Mouse (Mus musculus) hindbrain, postnatal 0 days (tissue): ENCODE results near the gene Apoe. TPM values are rescaled to one million over a fixed set of nuclear protein-coding genes. Genes with fewer than 3 reads are reported as not detected.
A peak's percentile ranks its signal among the peaks of the same experiment; 100 is the strongest.

Source experiments
- ATAC-seq: fragments of 200-750 bp; cut with Nextera tagmentation; 2 replicates; pipeline ENCODE4 v1.8.0; 2017; ENCODE audit warnings: mild to moderate bottlenecking, moderate TSS enrichment, moderate library complexity
- DNase-seq: peaks from one replicate; pipeline ENCODE4 v3.0.0-alpha.2; 2015; ENCODE audit warnings: low spot score
- H3K27ac ChIP-seq: fragments of 300-500 bp; sonication (generic); 2 replicates; pipeline ENCODE4 v1.5.1; 2014; ENCODE audit warnings: mild to moderate bottlenecking
- H3K27me3 ChIP-seq: fragments of 300-500 bp; sonication (generic); 2 replicates; pipeline ENCODE4 v1.6.1; 2014; ENCODE audit warnings: low read length, mixed read lengths; ENCODE audit not compliant: insufficient read depth
- H3K36me3 ChIP-seq: fragments of 300-500 bp; sonication (generic); 2 replicates; pipeline ENCODE4 v1.6.1; 2014; ENCODE audit warnings: low read length, mixed read lengths; ENCODE audit not compliant: insufficient read depth
- H3K4me1 ChIP-seq: fragments of 300-500 bp; sonication (generic); 2 replicates; pipeline ENCODE4 v1.6.1; 2014; ENCODE audit warnings: antibody characterized with exemption, low read length, mixed read lengths; ENCODE audit not compliant: insufficient read depth
- H3K4me2 ChIP-seq: fragments of 300-500 bp; sonication (generic); 2 replicates; pipeline ENCODE4 v1.6.1; 2014; ENCODE audit warnings: low read depth, mild to moderate bottlenecking, low read length, moderate library complexity, mixed read lengths
- H3K4me3 ChIP-seq: fragments of 300-500 bp; sonication (generic); 2 replicates; pipeline ENCODE4 v1.5.1; 2014; ENCODE audit warnings: low read length
- H3K9ac ChIP-seq: fragments of 300-500 bp; sonication (generic); replicated peaks from 2 replicates; pipeline ENCODE4 v1.6.1; 2014; ENCODE audit warnings: mild to moderate bottlenecking, low read length, moderate library complexity, mixed read lengths
- H3K9me3 ChIP-seq: fragments of 300-500 bp; sonication (generic); 2 replicates; pipeline ENCODE4 v1.6.1; 2016; ENCODE audit warnings: low read length, mixed read lengths
- CTCF ChIP-seq: IDR thresholded peaks from 2 replicates; pipeline ENCODE4 v1.5.1; 2016; ENCODE audit warnings: antibody characterized with exemption, control low read depth, low read depth
- WGBS: fragments of 180-500 bp; shearing (Covaris S2); extraction: QIAGEN DNeasy Blood & Tissue Kit; methylation state at CpG from one replicate; pipeline ENCODE4 v1.1.7; 2014; 5-methylcytosine and 5-hydroxymethylcytosine counted together
- polyA plus RNA-seq: library from polyadenylated mRNA; unstranded; fragments of >200 nt; fragmentation: Nextera tagmentation; extraction: Ambion mirVana; gene quantifications from 2 replicates; pipeline ENCODE4 v1.2.1, GENCODE M21; 2015
- total RNA-seq: library from RNA; depleted of rRNA; stranded (reverse); fragments of >200 nt; gene quantifications from 2 replicates; pipeline ENCODE4 v1.2.3, GENCODE M21; 2014

Apoe gene
- total and polyA plus RNA-seq, 2 experiments from 2014 or later = 2,525 to 3,307 TPM

DNA sequence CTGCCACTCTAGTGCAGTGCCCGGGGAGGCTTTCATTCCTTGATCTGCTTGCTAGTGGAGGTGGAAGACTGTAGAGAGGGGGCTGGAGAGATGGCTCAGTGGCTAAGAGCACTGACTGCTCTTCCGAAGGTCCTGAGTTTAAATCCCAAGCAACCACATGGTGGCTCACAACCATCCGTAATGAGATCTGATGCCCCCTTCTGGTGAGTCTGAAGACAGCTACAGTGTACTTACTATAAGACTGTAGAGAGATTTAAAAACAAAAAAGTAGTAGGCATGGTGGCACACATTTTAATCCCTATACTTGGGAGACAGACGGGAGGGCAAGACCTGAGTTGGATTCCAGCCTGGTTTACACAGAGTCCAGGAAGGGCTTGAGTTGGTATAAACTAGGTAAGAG is 13.4 kb upstream of the Apoe start:
- H3K27me3 ChIP-seq = no peaks in the 10 kb centered on the region
- DNase-seq (peak; percentile 49), ATAC-seq (no peak)
- H3K27ac ChIP-seq = no peak overlapping the region
- TF ChIP-seq CTCF = peak; percentile 62
- H3K4me3 ChIP-seq = no peak overlapping the region
- WGBS = 75% methylated on average over 4 of the region's 4 CpGs
- no peak overlapping the region for H3K4me2 ChIP-seq
- H3K36me3 ChIP-seq = peaks cover 31% of the 10 kb centered on the region; the same call in 1 of the 2 replicates
- H3K4me1 ChIP-seq = peaks cover 9% of the 10 kb centered on the region; the same call in 1 of the 2 replicates
- no peaks in the 10 kb centered on the region for H3K9me3 ChIP-seq
- H3K9ac ChIP-seq = no peak overlapping the region

DNA sequence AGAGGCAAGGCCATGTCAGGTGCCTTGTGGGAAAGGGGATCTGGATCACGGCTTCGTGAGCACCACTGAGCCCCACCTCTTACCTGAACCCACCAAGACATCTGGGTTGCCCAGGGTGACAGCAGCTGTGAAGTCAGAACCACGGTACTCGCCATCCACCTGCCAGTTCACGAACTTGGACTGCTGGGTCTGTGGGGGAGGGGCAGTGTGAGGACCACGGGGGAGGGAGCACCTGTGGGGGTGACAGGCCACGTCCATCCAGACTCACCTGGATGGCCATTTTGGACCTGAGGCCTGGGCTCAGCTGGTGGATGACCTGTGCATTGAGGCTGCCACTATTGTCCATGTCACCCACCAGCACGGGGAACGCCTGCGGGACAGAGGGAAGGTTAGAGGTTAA is 11.7 kb upstream of the Apoe start:
- Histone ChIP-seq H3K27ac (no peak overlapping the region), H3K9ac (no peak overlapping the region), H3K4me2 (no peak overlapping the region), H3K4me1 (peaks cover 3% of the 10 kb centered on the region; the same call in 1 of the 2 replicates), H3K27me3 (no peaks in the 10 kb centered on the region), H3K36me3 (peaks cover 34% of the 10 kb centered on the region; the same call in 1 of the 2 replicates), H3K9me3 (no peaks in the 10 kb centered on the region), H3K4me3 (no peak overlapping the region)
- no peak for TF ChIP-seq CTCF
- no peak for ATAC-seq
- no peak for DNase-seq
- 96% methylated on average over 10 of the region's 10 CpGs for WGBS

DNA sequence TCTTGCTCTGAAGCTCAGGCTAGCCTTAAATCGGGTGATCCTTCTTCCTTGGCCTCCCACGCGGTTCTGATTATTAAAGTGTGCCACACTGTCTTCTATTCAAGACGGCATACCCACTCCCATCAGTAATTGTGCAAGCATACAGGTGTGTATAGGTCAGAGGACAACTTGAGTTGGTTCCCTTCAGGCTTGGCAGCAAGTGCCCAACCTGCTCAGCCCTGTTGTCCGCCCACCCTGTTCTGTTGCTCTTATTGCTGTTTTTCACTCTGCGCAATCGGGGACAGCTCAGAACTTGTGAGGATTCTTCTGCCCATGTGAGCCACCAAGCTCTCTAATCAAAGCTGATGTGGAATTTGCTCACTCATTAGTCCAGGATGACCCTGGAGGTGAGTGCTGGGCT is 6.3 kb upstream of the Apoe start:
- Histone ChIP-seq H3K9ac (no peak overlapping the region), H3K4me3 (no peak overlapping the region), H3K4me1 (no peaks in the 10 kb centered on the region), H3K4me2 (no peak overlapping the region), H3K9me3 (no peaks in the 10 kb centered on the region), H3K36me3 (peaks cover 30% of the 10 kb centered on the region; the same call in 1 of the 2 replicates), H3K27ac (no peak overlapping the region), H3K27me3 (no peaks in the 10 kb centered on the region)
- DNase-seq (no peak), ATAC-seq (no peak)
- TF ChIP-seq CTCF = no peak
- WGBS = 95% methylated on average over 7 of the region's 7 CpGs

DNA sequence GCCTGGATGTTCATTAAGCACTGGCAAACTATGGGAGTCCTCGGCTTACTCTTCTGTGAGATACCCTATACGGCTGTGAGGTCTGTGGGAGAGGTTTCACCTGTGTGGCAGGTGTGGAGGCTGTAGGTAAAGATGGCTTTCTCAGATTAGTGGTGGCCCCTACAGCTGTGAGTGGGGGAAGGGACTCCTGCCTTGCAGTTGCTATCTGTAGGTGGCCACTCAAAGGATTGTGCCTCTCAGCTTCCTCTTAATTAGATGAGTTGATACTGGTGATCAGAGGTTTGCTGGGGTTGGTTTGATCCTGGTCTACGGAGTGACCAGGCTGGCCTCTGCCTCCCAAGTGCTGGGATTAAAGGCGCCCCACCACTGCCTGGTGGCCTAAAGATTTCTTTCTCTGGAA is 5.5 kb upstream of the Apoe start:
- Histone ChIP-seq H3K4me2 (no peak overlapping the region), H3K4me3 (no peak overlapping the region), H3K36me3 (peaks cover 24% of the 10 kb centered on the region; the same call in 1 of the 2 replicates), H3K9ac (no peak overlapping the region), H3K9me3 (no peaks in the 10 kb centered on the region), H3K4me1 (peaks cover 2% of the 10 kb centered on the region; the same call in 1 of the 2 replicates), H3K27ac (no peak overlapping the region), H3K27me3 (no peaks in the 10 kb centered on the region)
- no peak for TF ChIP-seq CTCF
- ATAC-seq (no peak), DNase-seq (no peak)
- whole genome bisulfite sequencing = 97% methylated on average over 4 of the region's 4 CpGs

DNA sequence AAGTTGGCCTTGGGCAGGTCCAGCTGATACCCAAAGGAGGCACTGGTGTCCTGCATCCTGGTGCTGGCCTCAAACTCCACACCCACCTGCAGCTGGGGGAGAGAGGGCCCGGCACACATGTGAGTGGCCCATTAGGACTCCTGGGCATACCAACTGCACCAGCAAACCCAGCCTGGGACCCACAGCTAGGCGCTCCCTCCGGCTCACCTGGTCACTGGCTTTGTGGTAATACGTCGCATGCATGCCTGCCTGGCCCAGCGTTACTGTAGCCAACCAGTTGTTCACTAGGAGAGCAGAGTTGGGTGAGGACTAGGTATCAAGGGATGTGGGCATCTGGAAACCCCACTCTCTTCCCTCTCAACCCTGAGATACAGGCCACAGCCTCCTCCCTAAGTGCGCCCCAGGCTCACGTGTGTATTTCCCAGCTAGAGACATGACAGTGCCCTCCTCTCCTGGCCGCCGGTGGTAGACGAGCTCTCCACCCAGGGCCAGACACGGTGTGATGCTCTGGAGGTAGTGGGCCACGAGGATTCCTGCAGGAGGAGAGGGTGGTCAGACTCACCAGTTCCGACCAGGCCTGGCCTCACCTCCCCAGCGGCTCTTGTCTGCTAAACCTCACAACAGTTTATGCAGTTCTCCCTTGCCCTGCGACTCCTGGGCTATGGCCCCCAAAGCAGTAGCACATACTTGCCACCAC is 4.0 kb upstream of the Apoe start:
- no peak for DNase-seq
- H3K27me3 ChIP-seq = no peaks in the 10 kb centered on the region
- no peaks in the 10 kb centered on the region for H3K9me3 ChIP-seq
- peaks cover 14% of the 10 kb centered on the region; the same call in 1 of the 2 replicates for H3K36me3 ChIP-seq
- TF ChIP-seq CTCF = no peak
- H3K4me1 ChIP-seq = peaks cover 9% of the 10 kb centered on the region
- H3K4me3 ChIP-seq = no peak overlapping the region
- no peak overlapping the region for H3K4me2 ChIP-seq
- H3K9ac ChIP-seq = no peak overlapping the region
- no peak for ATAC-seq
- no peak overlapping the region for H3K27ac ChIP-seq
- WGBS = 95% methylated on average over 16 of the region's 16 CpGs

DNA sequence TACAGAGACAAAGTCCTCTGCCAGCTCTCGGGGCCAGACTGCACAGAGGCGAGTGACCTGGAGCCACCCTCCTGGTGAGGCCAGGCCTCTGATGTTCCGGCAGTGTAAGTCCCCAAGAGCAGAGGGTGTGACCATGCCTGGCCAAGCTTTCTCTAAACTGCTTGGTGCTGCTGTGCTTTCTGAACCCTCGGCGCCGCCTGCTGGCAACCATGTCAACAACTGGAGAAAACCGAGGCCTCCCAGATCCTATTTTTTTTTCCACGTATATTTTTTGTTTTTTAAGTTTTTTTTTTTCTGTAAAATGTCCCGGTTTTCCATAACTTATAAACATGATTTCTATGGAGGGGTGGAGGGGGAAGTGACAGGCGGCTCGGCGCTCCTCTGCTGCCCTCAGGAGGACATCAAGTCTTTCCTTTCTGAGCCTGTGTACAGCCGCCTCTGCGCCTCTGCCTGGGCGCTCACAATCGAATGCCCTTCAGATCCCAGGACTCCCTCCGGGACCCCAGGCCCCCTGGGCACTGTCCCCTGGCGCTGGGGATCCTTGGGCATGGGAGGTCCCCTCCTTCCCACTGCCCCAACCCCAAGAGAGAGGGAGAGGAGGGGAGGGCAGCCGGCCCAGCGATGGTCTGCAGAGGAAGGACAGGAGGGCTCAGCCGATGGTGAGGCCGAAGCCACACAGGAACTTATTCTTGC is 2.2 kb upstream of the Apoe start:
- Histone ChIP-seq H3K27ac (peak overlapping the region; percentile 43; the same call in 1 of the 2 replicates), H3K9me3 (no peaks in the 10 kb centered on the region), H3K36me3 (peaks cover 5% of the 10 kb centered on the region; the same call in 1 of the 2 replicates), H3K27me3 (no peaks in the 10 kb centered on the region), H3K9ac (no peak overlapping the region), H3K4me1 (peaks cover 9% of the 10 kb centered on the region), H3K4me2 (0 out of 2 replicates have a peak overlapping the region, but pooled peaks have one; percentile 10), H3K4me3 (no peak overlapping the region)
- peak; percentile 81 for DNase-seq
- WGBS = 27% methylated on average over 22 of the region's 22 CpGs
- peak; percentile 58 for ATAC-seq
- TF ChIP-seq CTCF = peak; percentile 75
